Mouse (Mus musculus): ENCODE measurements around the gene Robo4. TPM values are rescaled to one million over a fixed set of nuclear protein-coding genes. Genes with fewer than 3 reads are reported as not detected.
A peak's percentile ranks its signal among the peaks of the same experiment; 100 is the strongest.

Gene Robo4
- polyA plus RNA-seq, 1 experiment from 2014 or later: 4.5 TPM

- DNase-seq (no peak), ATAC-seq (ENCODE audit: low FRiP score, low TSS enrichment) (no peak)
- Histone ChIP-seq H3K27ac (replicated peaks; ENCODE audit: low read depth, low read length) (peak overlapping the region; percentile 88; the same call in 1 of the 2 replicates), H3K9ac (replicated peaks; ENCODE audit: low read length) (peak overlapping the region; percentile 79), H3K27me3 (ENCODE audit: control insufficient read depth, insufficient read depth, low read length) (peaks cover 58% of the 10 kb centered on the region), H3K36me3 (ENCODE audit: control insufficient read depth, insufficient read depth, low read length) (no peaks in the 10 kb centered on the region), H3K9me3 (ENCODE audit: control insufficient read depth, low read length) (no peaks in the 10 kb centered on the region), H3K4me1 (ENCODE audit: control insufficient read depth, insufficient read depth, low read length) (peaks cover 32% of the 10 kb centered on the region), H3K4me2 (ENCODE audit: low read length) (peak overlapping the region; percentile 96), H3K4me3 (replicated peaks; ENCODE audit: low read depth, low read length) (peak overlapping the region; percentile 59)
- WGBS: 6% methylated on average over 5 of the region's 5 CpGs
These were observed 59.3 kb downstream of the Robo4 start for GRCm38 (mm10) chr9:37460961-37461340.

DNA sequence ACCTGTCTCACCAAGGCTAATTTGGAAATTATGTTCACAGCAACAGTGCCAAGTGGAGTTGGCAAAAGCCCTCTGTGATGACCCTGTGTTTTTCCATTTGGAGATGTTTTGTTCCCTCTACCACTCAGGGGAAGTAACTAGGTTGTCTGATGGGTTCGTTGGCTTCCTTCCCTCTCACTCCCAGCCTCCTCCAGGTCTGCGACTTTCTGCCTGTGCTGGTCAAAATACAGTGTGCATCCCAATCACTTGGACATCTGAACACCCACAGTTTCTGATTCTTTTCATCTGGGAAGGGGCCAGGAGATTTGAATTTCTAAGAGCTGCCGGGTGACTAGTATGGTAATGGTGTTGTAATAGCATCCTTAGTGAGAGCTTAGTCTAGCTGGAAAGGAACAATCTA, 59.9 kb downstream of the Robo4 start:
- Histone ChIP-seq H3K27ac (replicated peaks; ENCODE audit: low read depth, low read length) (no peak overlapping the region), H3K4me3 (replicated peaks; ENCODE audit: low read depth, low read length) (no peak overlapping the region), H3K27me3 (ENCODE audit: control insufficient read depth, insufficient read depth, low read length) (peaks cover 54% of the 10 kb centered on the region), H3K4me2 (ENCODE audit: low read length) (no peak overlapping the region), H3K9me3 (ENCODE audit: control insufficient read depth, low read length) (no peaks in the 10 kb centered on the region), H3K9ac (replicated peaks; ENCODE audit: low read length) (no peak overlapping the region), H3K36me3 (ENCODE audit: control insufficient read depth, insufficient read depth, low read length) (no peaks in the 10 kb centered on the region), H3K4me1 (ENCODE audit: control insufficient read depth, insufficient read depth, low read length) (peaks cover 28% of the 10 kb centered on the region)
- no peak for ATAC-seq (ENCODE audit: low FRiP score, low TSS enrichment)
- no peak for DNase-seq
- WGBS: 7% methylated on average over 3 of the region's 3 CpGs

DNA sequence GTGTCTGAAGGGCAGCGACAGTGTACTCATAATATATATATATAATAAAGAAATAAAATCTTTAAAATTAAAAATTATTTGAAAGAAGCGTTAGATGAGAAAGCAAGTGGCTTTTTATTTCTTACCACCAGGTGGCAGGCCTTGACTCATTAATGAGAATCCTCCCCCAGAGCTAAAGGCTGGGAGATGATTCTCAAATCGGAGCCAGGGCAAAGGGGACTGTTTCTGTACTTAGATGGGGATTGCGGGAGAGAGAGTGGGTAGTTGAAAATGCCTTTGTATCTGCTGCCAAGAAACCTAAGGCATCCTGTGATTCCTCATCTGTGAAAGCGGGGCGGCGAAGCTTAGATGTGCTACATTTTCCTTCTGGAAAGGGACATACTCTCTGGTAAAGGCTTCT, 61.1 kb downstream of the Robo4 start:
- no peak for ATAC-seq (ENCODE audit: low FRiP score, low TSS enrichment)
- 11% methylated on average over 7 of the region's 7 CpGs for WGBS
- DNase-seq: peak; percentile 87
- Histone ChIP-seq H3K4me1 (ENCODE audit: control insufficient read depth, insufficient read depth, low read length) (peaks cover 17% of the 10 kb centered on the region), H3K4me3 (replicated peaks; ENCODE audit: low read depth, low read length) (no peak overlapping the region), H3K27ac (replicated peaks; ENCODE audit: low read depth, low read length) (no peak overlapping the region), H3K36me3 (ENCODE audit: control insufficient read depth, insufficient read depth, low read length) (no peaks in the 10 kb centered on the region), H3K9me3 (ENCODE audit: control insufficient read depth, low read length) (no peaks in the 10 kb centered on the region), H3K4me2 (ENCODE audit: low read length) (0 out of 2 replicates have a peak overlapping the region, but pooled peaks have one; percentile 15), H3K9ac (replicated peaks; ENCODE audit: low read length) (no peak overlapping the region), H3K27me3 (ENCODE audit: control insufficient read depth, insufficient read depth, low read length) (peaks cover 44% of the 10 kb centered on the region)

Other genes starting within 250 kb of the Robo4 start
- gene Tmem218, start 193.7 kb upstream of the Robo4 start, polyA plus RNA-seq (2014; fragmentation: Nextera tagmentation; extraction: Ambion mirVana): 8.4 and 10.1 TPM in 2 replicates
- gene Slc37a2, start 146.2 kb upstream of the Robo4 start, polyA plus RNA-seq (2014; fragmentation: Nextera tagmentation; extraction: Ambion mirVana): 0.53 and 1.7 TPM in 2 replicates
- 8.5 and 9.4 TPM in 2 replicates for gene Ccdc15, start 53.5 kb upstream of the Robo4 start, polyA plus RNA-seq (2014; fragmentation: Nextera tagmentation; extraction: Ambion mirVana)
- 6.1 and 11.9 TPM in 2 replicates for gene Hepacam, start 34.5 kb upstream of the Robo4 start, polyA plus RNA-seq (2014; fragmentation: Nextera tagmentation; extraction: Ambion mirVana)
- 8.9 and 13.3 TPM in 2 replicates for gene Robo3, start 31.3 kb downstream of the Robo4 start, polyA plus RNA-seq (2014; fragmentation: Nextera tagmentation; extraction: Ambion mirVana)
- 32.5 and 42.9 TPM in 2 replicates for gene Msantd2, start 87.4 kb downstream of the Robo4 start, polyA plus RNA-seq (2014; fragmentation: Nextera tagmentation; extraction: Ambion mirVana)
- 24.8 and 42.8 TPM in 2 replicates for gene Esam, start 126.2 kb downstream of the Robo4 start, polyA plus RNA-seq (2014; fragmentation: Nextera tagmentation; extraction: Ambion mirVana)
- gene Vsig2, start 137.4 kb downstream of the Robo4 start, polyA plus RNA-seq (2014; fragmentation: Nextera tagmentation; extraction: Ambion mirVana): 0.29 and 0.35 TPM in 2 replicates
- 4.0 and 5.5 TPM in 2 replicates for gene Nrgn, start 151.0 kb downstream of the Robo4 start, polyA plus RNA-seq (2014; fragmentation: Nextera tagmentation; extraction: Ambion mirVana)
- 8.6 and 12.3 TPM in 2 replicates for gene Siae, start 153.8 kb downstream of the Robo4 start, polyA plus RNA-seq (2014; fragmentation: Nextera tagmentation; extraction: Ambion mirVana)
- 7.5 and 9.5 TPM in 2 replicates for gene Spa17, start 211.8 kb downstream of the Robo4 start, polyA plus RNA-seq (2014; fragmentation: Nextera tagmentation; extraction: Ambion mirVana)